Mouse (Mus musculus) adrenal gland, postnatal 25 days (tissue): Measurements from ENCODE around the gene Mrpl12. TPM values are rescaled to one million over a fixed set of nuclear protein-coding genes. Genes with fewer than 3 reads are reported as not detected.
"Not testable (repeated sequence)": the region's sequence is repeated elsewhere in the genome, so short reads cannot be mapped to it uniquely, and the experiment has no call there.

ENCODE experiments used
- DNase-seq: peaks from one replicate; pipeline ENCODE4 v3.0.0; 2021; ENCODE audit warnings: mixed read lengths
- total RNA-seq: library from RNA; stranded (reverse); gene quantifications from 2 replicates; pipeline ENCODE4 v1.2.3, GENCODE M21; 2021

Gene Mrpl12
- total RNA-seq, 1 experiment from 2014 or later, result 96.3 TPM

- no peak for DNase-seq
Observed at GRCm38 (mm10) chr11:120508290-120508870, 24.0 kb downstream of the Mrpl12 start.

- no peak for DNase-seq
Observed at GRCm38 (mm10) chr11:120509940-120510339, 25.5 kb downstream of the Mrpl12 start.

- no peak for DNase-seq
Observed at GRCm38 (mm10) chr11:120510375-120511030, 26.1 kb downstream of the Mrpl12 start.

GRCm38 (mm10) chr11:120512790-120513453 lies 28.5 kb downstream of the Mrpl12 start:
- DNase-seq, result peak; percentile 30

GRCm38 (mm10) chr11:120514262-120514661 lies 29.8 kb downstream of the Mrpl12 start:
- not testable (repeated sequence) for DNase-seq

- peak; percentile 87 for DNase-seq
Observed at GRCm38 (mm10) chr11:120515611-120516010, 31.2 kb downstream of the Mrpl12 start.

GRCm38 (mm10) chr11:120517147-120517546 lies 32.7 kb downstream of the Mrpl12 start:
- DNase-seq, result no peak

- no peak for DNase-seq
Observed at GRCm38 (mm10) chr11:120518027-120518426, 33.6 kb downstream of the Mrpl12 start.

- DNase-seq, result no peak
Observed at GRCm38 (mm10) chr11:120518558-120518957, 34.1 kb downstream of the Mrpl12 start.

GRCm38 (mm10) chr11:120519738-120520137 lies 35.3 kb downstream of the Mrpl12 start:
- peak; percentile 25 for DNase-seq

GRCm38 (mm10) chr11:120520498-120520897 lies 36.1 kb downstream of the Mrpl12 start:
- DNase-seq, result no peak

- peak; percentile 50 for DNase-seq
Observed at GRCm38 (mm10) chr11:120520967-120521540, 36.6 kb downstream of the Mrpl12 start.

- DNase-seq, result no peak
Observed at GRCm38 (mm10) chr11:120522581-120522980, 38.2 kb downstream of the Mrpl12 start.

- no peak for DNase-seq
Observed at GRCm38 (mm10) chr11:120525959-120526358, 41.5 kb downstream of the Mrpl12 start.

GRCm38 (mm10) chr11:120527690-120528354 lies 43.4 kb downstream of the Mrpl12 start:
- no peak for DNase-seq

GRCm38 (mm10) chr11:120528903-120529302 lies 44.5 kb downstream of the Mrpl12 start:
- no peak for DNase-seq

- no peak for DNase-seq
Observed at GRCm38 (mm10) chr11:120530085-120530964, 45.9 kb downstream of the Mrpl12 start, which contains the start of gene Gcgr. Gene Gcgr (plus strand): TSS chr11:120530699.

GRCm38 (mm10) chr11:120531646-120532045 lies 47.2 kb downstream of the Mrpl12 start:
- no peak for DNase-seq

- no peak for DNase-seq
Observed at GRCm38 (mm10) chr11:120534093-120534492, 49.7 kb downstream of the Mrpl12 start.

- DNase-seq, result no peak
Observed at GRCm38 (mm10) chr11:120535145-120535544, 50.7 kb downstream of the Mrpl12 start.

GRCm38 (mm10) chr11:120535804-120536203 lies 51.4 kb downstream of the Mrpl12 start:
- DNase-seq, result no peak
